Mouse (Mus musculus) bone marrow, adult 2 months (tissue): Measurements from ENCODE around the gene Btf3l4.

Experiments used
- CTCF ChIP-seq: fragments of 200-500 bp; IDR thresholded peaks from 2 replicates; pipeline ENCODE4 v1.5.1; 2011; ENCODE audit warnings: low read length, control low read depth; ENCODE audit not compliant: control insufficient read depth, insufficient read depth
- POLR2A ChIP-seq: fragments of 200-500 bp; IDR thresholded peaks from 2 replicates; pipeline ENCODE4 v1.6.1; 2011; ENCODE audit warnings: low read depth, mild to moderate bottlenecking, control low read depth, low read length, borderline replicate concordance; ENCODE audit not compliant: control insufficient read depth

- TF ChIP-seq POLR2A (no peak), CTCF (no peak)
Observed at GRCm38 (mm10) chr4:108877901-108878300, 44.5 kb upstream of the Btf3l4 start.
